Mouse (Mus musculus): ENCODE measurements around the gene Ergic2. TPM values are rescaled to one million over a fixed set of nuclear protein-coding genes. Genes with fewer than 3 reads are reported as not detected.
"Not testable (repeated sequence)": the region's sequence is repeated elsewhere in the genome, so short reads cannot be mapped to it uniquely, and the experiment has no call there.

Ergic2 gene
- polyA plus RNA-seq, 1 experiment from 2014 or later, result 213 TPM

DNA sequence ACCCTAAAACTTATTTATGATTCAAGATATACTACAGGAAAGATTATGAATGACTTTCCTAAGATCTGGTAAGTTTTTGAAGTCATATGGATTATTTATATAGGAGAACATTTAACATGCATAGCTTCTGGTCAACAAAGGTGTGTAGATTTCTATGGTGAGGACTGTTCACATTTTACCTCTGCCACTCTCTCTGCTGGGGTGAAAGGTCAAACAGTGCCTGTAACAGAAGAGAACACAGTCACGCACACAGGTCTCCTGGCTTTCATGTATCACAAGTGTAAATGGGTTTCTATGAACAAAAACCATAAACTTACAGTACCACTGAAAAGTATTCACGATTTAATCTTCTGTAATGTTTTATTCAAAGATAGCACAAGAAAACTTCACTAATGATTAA, 13.0 kb downstream of the Ergic2 start:
- Histone ChIP-seq H3K9me3 (ENCODE audit: control insufficient read depth, low read length) (no peaks in the 10 kb centered on the region), H3K9ac (ENCODE audit: low read length) (no peak overlapping the region), H3K4me3 (ENCODE audit: low read depth, low read length) (no peak overlapping the region), H3K4me2 (ENCODE audit: low read depth, low read length, severe bottlenecking) (no peak overlapping the region), H3K27me3 (ENCODE audit: control insufficient read depth, insufficient read depth, low read length) (no peaks in the 10 kb centered on the region), H3K27ac (ENCODE audit: low read depth, low read length) (no peak overlapping the region), H3K36me3 (ENCODE audit: control insufficient read depth, insufficient read depth, low read length) (no peaks in the 10 kb centered on the region; the same call in 1 of the 2 replicates), H3K4me1 (replicated peaks; ENCODE audit: control insufficient read depth, insufficient read depth, low read length) (no peaks in the 10 kb centered on the region)
- ATAC-seq (replicated peaks; ENCODE audit: low FRiP score), result no peak
- WGBS, result 93% methylated on average over 2 of the region's 2 CpGs
- DNase-seq (ENCODE audit: low spot score), result no peak

DNA sequence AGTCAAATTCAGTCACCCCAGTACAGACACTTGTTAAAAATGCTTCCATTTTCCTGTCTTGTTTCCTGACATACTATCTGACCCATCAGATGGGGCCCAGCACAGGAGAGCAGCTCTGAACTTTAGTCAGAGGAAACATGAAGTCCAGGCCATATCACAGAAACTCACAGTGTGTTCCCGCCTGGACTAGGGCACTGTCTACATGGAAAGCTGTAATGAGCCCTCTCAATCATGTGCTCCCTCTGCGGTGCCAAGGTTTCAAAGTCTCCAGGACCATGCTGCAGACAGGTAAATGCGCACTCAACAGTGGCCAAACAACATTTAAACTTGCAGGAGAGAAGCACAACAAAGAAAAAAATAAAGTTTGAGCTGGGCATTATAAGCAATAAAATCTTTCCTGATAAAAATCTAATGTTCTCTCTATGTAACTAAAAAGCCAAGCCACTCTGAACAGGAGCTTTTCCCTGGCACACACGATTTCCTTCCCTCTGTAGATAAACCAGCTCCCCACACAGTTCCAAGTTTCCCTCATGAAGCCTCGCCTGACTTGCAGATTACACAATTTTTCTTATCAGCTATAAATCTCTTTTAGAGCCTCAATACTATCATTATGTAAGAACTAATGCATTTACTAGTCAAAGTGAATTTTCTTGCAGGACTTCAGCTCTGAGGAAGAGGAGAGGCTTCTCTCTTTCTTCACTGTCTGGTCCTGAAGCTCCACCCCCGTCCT, 18.0 kb downstream of the Ergic2 start:
- Histone ChIP-seq H3K4me1 (replicated peaks; ENCODE audit: control insufficient read depth, insufficient read depth, low read length) (no peaks in the 10 kb centered on the region), H3K4me3 (ENCODE audit: low read depth, low read length) (no peak overlapping the region), H3K4me2 (ENCODE audit: low read depth, low read length, severe bottlenecking) (no peak overlapping the region), H3K9ac (ENCODE audit: low read length) (no peak overlapping the region), H3K27ac (ENCODE audit: low read depth, low read length) (no peak overlapping the region), H3K36me3 (ENCODE audit: control insufficient read depth, insufficient read depth, low read length) (no peaks in the 10 kb centered on the region; the same call in 1 of the 2 replicates), H3K27me3 (ENCODE audit: control insufficient read depth, insufficient read depth, low read length) (no peaks in the 10 kb centered on the region), H3K9me3 (ENCODE audit: control insufficient read depth, low read length) (no peaks in the 10 kb centered on the region)
- DNase-seq (ENCODE audit: low spot score), result no peak
- ATAC-seq (replicated peaks; ENCODE audit: low FRiP score), result no peak
- WGBS, result 91% methylated on average over 6 of the region's 6 CpGs

DNA sequence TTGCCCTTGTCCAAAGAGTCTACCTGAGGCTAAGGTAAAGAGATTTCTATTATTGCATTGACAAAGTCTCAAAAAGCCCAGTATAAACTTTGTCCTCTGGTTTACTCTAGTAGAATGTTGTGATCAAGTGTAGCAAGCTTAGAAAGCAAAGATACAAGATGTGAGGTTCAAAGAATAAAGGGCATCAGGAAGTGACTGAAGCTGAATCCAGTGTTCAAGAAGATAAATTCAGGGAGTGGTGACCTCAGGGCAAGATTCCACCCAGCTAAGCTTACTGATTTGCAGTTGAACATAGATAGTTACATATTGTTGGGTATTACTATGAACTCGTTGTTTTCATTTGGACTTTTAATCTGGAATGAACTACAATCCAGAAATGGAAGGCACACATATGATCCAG, 26.5 kb downstream of the Ergic2 start:
- whole genome bisulfite sequencing, result 93% methylated on average over 1 of the region's 1 CpGs
- Histone ChIP-seq H3K9ac (ENCODE audit: low read length) (no peak overlapping the region), H3K4me3 (ENCODE audit: low read depth, low read length) (no peak overlapping the region), H3K4me2 (ENCODE audit: low read depth, low read length, severe bottlenecking) (no peak overlapping the region), H3K9me3 (ENCODE audit: control insufficient read depth, low read length) (no peaks in the 10 kb centered on the region), H3K4me1 (replicated peaks; ENCODE audit: control insufficient read depth, insufficient read depth, low read length) (no peaks in the 10 kb centered on the region), H3K36me3 (ENCODE audit: control insufficient read depth, insufficient read depth, low read length) (peaks cover 14% of the 10 kb centered on the region; the same call in 1 of the 2 replicates), H3K27me3 (ENCODE audit: control insufficient read depth, insufficient read depth, low read length) (no peaks in the 10 kb centered on the region), H3K27ac (ENCODE audit: low read depth, low read length) (no peak overlapping the region)
- DNase-seq (ENCODE audit: low spot score) (no peak), ATAC-seq (replicated peaks; ENCODE audit: low FRiP score) (no peak)

DNA sequence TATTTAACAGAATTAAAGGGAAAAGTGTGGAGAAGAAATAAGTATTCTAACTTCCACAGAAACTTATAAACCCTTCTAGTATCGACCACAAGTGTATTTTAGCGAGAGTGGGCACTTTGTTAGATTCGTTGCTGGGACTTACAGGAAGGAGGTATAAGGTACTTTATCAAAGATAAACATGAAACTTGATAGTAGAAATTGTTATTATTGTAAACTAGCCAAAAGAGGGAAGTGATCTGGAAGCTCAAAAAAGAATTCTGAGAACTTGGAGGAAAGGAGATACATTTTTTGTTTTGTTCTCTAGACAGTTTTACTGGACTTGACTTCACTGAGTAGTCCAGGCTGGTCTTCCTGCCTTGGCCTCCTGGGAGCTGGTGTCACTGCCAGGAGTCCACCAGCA, 39.3 kb downstream of the Ergic2 start:
- H3K9me3 ChIP-seq (ENCODE audit: control insufficient read depth, low read length), result no peaks in the 10 kb centered on the region
- H3K4me1 ChIP-seq (replicated peaks; ENCODE audit: control insufficient read depth, insufficient read depth, low read length), result no peaks in the 10 kb centered on the region
- ATAC-seq (replicated peaks; ENCODE audit: low FRiP score) (no peak), DNase-seq (ENCODE audit: low spot score) (no peak)
- no peak overlapping the region for H3K4me2 ChIP-seq (ENCODE audit: low read depth, low read length, severe bottlenecking)
- WGBS, result 90% methylated on average over 3 of the region's 3 CpGs
- H3K4me3 ChIP-seq (ENCODE audit: low read depth, low read length), result no peak overlapping the region
- no peaks in the 10 kb centered on the region for H3K36me3 ChIP-seq (ENCODE audit: control insufficient read depth, insufficient read depth, low read length)
- H3K27me3 ChIP-seq (ENCODE audit: control insufficient read depth, insufficient read depth, low read length), result no peaks in the 10 kb centered on the region
- no peak overlapping the region for H3K9ac ChIP-seq (ENCODE audit: low read length)
- no peak overlapping the region for H3K27ac ChIP-seq (ENCODE audit: low read depth, low read length)

DNA sequence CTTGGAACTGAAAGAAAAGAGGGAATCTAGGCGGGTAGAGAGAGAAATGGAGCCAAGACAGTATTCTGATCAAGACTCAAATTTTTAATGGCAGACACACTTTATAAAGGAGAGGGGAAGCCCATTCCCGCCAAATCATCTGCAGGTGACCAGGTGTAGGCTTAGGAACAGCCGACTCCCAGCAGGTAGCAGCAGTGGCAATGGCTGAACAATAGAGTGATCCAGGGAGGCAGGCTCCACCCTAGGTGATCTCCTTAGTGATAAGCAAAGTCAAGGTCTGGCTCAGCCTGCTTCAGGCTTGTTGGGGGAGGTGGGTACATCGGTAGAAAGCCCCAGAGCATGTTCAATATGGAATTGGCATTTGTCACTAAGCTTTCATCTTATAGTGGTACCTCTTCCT, 59.9 kb downstream of the Ergic2 start:
- H3K4me1 ChIP-seq (replicated peaks; ENCODE audit: control insufficient read depth, insufficient read depth, low read length); H3K4me2 ChIP-seq (ENCODE audit: low read depth, low read length, severe bottlenecking); H3K27ac ChIP-seq (ENCODE audit: low read depth, low read length); H3K9me3 ChIP-seq (ENCODE audit: control insufficient read depth, low read length); ATAC-seq (replicated peaks; ENCODE audit: low FRiP score); DNase-seq (ENCODE audit: low spot score); H3K27me3 ChIP-seq (ENCODE audit: control insufficient read depth, insufficient read depth, low read length); H3K9ac ChIP-seq (ENCODE audit: low read length); H3K36me3 ChIP-seq (ENCODE audit: control insufficient read depth, insufficient read depth, low read length); H3K4me3 ChIP-seq (ENCODE audit: low read depth, low read length): not testable (repeated sequence)
- 64% methylated on average over 4 of the region's 4 CpGs for WGBS

DNA sequence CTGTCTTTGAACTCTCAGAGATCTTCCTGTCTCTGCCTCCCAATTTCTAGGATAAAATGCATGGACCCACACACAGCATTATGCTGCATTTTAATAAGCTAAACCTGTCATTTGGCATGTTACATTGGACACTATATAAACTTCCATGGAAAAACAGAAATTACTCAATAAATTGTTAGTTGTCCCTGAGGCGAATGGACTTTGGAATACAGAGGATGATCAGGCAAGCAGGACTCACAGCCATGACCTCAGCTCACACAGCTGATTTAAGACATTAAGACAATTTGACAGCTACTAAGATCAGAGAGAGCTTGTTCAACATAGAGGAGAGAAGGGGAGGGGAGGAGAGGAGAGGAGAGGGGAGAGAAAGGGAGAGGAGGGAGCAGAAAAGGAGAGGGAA, 69.8 kb downstream of the Ergic2 start:
- Histone ChIP-seq H3K9me3 (ENCODE audit: control insufficient read depth, low read length) (no peaks in the 10 kb centered on the region; the same call in 1 of the 2 replicates), H3K4me2 (ENCODE audit: low read depth, low read length, severe bottlenecking) (no peak overlapping the region), H3K36me3 (ENCODE audit: control insufficient read depth, insufficient read depth, low read length) (no peaks in the 10 kb centered on the region), H3K4me3 (ENCODE audit: low read depth, low read length) (no peak overlapping the region), H3K9ac (ENCODE audit: low read length) (no peak overlapping the region), H3K27ac (ENCODE audit: low read depth, low read length) (no peak overlapping the region), H3K27me3 (ENCODE audit: control insufficient read depth, insufficient read depth, low read length) (no peaks in the 10 kb centered on the region), H3K4me1 (replicated peaks; ENCODE audit: control insufficient read depth, insufficient read depth, low read length) (no peaks in the 10 kb centered on the region)
- ATAC-seq (replicated peaks; ENCODE audit: low FRiP score) (no peak), DNase-seq (ENCODE audit: low spot score) (no peak)
- 90% methylated on average over 1 of the region's 1 CpGs for WGBS

DNA sequence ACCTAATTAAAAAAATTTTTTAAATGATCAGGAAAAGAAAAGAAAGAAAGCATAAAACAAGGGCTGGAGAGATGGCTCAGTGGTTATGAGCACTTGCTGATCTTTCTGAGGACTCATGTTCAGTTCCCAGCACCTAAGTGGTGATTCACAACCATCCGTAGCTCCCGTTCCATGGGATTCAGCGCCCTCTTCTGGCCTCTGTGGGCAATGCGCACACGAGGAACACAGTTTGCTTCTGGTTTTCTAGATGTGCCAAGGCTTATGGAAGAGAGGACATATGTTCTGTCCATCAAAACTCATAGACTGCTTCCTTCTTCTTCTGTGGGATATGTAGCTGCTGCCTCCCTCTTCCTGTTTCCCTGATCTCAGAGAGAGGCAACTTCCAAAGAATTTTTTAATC, 70.3 kb downstream of the Ergic2 start:
- no peak overlapping the region for H3K9ac ChIP-seq (ENCODE audit: low read length)
- no peak overlapping the region for H3K27ac ChIP-seq (ENCODE audit: low read depth, low read length)
- no peaks in the 10 kb centered on the region; the same call in 1 of the 2 replicates for H3K9me3 ChIP-seq (ENCODE audit: control insufficient read depth, low read length)
- no peaks in the 10 kb centered on the region for H3K27me3 ChIP-seq (ENCODE audit: control insufficient read depth, insufficient read depth, low read length)
- ATAC-seq (replicated peaks; ENCODE audit: low FRiP score) (no peak), DNase-seq (ENCODE audit: low spot score) (no peak)
- H3K4me3 ChIP-seq (ENCODE audit: low read depth, low read length), result no peak overlapping the region
- WGBS, result 79% methylated on average over 5 of the region's 5 CpGs
- H3K4me2 ChIP-seq (ENCODE audit: low read depth, low read length, severe bottlenecking), result no peak overlapping the region
- H3K36me3 ChIP-seq (ENCODE audit: control insufficient read depth, insufficient read depth, low read length), result no peaks in the 10 kb centered on the region
- H3K4me1 ChIP-seq (replicated peaks; ENCODE audit: control insufficient read depth, insufficient read depth, low read length), result no peaks in the 10 kb centered on the region

DNA sequence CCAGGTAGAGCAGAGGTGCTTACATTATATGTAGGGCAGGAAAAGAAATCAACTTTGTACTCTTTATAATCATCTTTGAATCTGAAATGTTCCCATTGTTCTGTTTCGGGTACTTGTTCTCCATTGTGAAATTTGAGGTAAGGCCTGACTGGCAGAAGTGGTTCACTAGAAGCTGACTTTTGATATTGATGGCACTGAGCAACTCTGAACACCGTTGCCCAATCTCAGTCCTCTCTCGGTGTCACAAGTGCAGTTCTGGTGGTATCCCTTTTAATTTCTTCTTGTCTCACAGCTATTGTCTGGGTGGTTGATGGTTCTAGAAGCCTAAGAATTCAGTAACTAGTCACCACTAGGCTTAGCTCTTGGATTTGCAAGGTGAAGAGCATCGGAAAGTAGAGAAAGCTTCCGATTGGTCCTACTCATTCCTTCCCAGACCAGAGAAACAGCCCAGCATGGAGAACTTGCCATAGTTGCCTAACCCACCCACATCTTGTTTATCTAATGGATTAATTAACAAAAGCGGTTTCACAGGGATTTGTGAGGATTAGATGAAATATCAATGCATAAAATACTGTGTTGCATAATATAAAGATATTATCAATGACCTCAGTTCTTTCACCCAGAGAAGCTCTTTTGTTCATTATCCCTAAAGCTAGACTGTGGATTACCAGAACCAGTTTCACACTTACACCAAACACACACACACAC, 72.7 kb downstream of the Ergic2 start:
- DNase-seq (ENCODE audit: low spot score) (no peak), ATAC-seq (replicated peaks; ENCODE audit: low FRiP score) (no peak)
- no peak overlapping the region for H3K27ac ChIP-seq (ENCODE audit: low read depth, low read length)
- H3K9ac ChIP-seq (ENCODE audit: low read length), result no peak overlapping the region
- no peaks in the 10 kb centered on the region; the same call in 1 of the 2 replicates for H3K9me3 ChIP-seq (ENCODE audit: control insufficient read depth, low read length)
- no peaks in the 10 kb centered on the region for H3K36me3 ChIP-seq (ENCODE audit: control insufficient read depth, insufficient read depth, low read length)
- H3K27me3 ChIP-seq (ENCODE audit: control insufficient read depth, insufficient read depth, low read length), result no peaks in the 10 kb centered on the region
- H3K4me1 ChIP-seq (replicated peaks; ENCODE audit: control insufficient read depth, insufficient read depth, low read length), result no peaks in the 10 kb centered on the region
- H3K4me3 ChIP-seq (ENCODE audit: low read depth, low read length), result no peak overlapping the region
- WGBS, result 81% methylated on average over 6 of the region's 6 CpGs
- H3K4me2 ChIP-seq (ENCODE audit: low read depth, low read length, severe bottlenecking), result no peak overlapping the region

Data from forebrain, embryonic 11.5 days (tissue).